Mouse (Mus musculus): ENCODE measurements at regions not wholly inside any gene's neighbourhood (a gene's known extent, or its start where the extent isn't known, plus 50 kb on each side); places are given as distances from the start of the nearest gene placed in this dataset.
A peak's percentile ranks its signal among the peaks of the same experiment; 100 is the strongest.

GRCm38 (mm10) chr12:17881371-17882116 lies 190.9 kb downstream of the Hpcal1 start:
- peak; percentile 69 for TF ChIP-seq CTCF (IDR thresholded peaks at IDR 0.05)
- TF ChIP-seq EP300 (IDR thresholded peaks at IDR 0.05) = no peak
